Mouse (Mus musculus): ENCODE data around the gene Dock8. TPM values are rescaled to one million over a fixed set of nuclear protein-coding genes. Genes with fewer than 3 reads are reported as not detected.

The Dock8 gene
- total and polyA plus RNA-seq, 3 experiments, result 16.1 to 30.1 TPM; not detected in 1

DNA sequence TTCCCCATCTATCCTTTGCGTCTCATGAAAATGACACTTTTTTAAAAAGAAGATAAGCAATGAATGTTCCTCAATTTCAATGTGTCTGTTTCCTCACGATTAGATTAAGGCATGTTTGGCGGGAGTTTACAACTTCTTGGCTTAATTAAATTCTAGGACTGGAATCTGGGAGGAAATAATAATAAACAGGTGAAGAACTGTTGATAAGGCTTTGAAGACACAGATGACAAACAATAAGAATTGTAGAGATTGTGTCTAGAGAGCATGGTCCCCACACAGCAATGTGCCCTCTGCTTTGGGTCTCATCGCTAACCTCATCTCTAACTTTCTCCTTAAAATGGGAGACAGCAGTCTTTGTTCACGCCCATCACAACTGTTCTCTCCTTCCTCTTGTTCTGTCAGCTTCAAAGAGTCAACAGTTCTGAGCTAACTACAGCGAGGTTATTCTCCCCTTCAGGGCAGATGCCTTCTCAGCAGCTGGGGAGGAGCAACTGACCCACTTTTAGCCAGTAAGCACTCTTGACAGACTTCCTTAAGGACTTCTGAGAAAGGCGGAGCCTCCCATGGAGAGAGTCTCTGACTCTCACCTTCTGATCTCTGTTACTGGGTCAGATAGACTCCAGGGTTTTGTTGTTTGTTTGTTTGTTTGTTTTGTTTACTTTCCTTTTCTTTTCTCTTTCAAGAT is 9.1 kb upstream of the Dock8 start (continued):
- TF ChIP-seq MAFK (IDR thresholded peaks at IDR 0.05; ENCODE audit: borderline replicate concordance, low read depth, low read length), result peak; percentile 82; the same call in 1 of the 2 replicates
- peak; percentile 97 for TF ChIP-seq ETS1 (IDR thresholded peaks at IDR 0.05; ENCODE audit: low read depth, low read length)
- peak; percentile 93 for TF ChIP-seq SIN3A (IDR thresholded peaks at IDR 0.05; ENCODE audit: low read length)
- TF ChIP-seq TAL1 (IDR thresholded peaks at IDR 0.05; ENCODE audit: low read length), result peak; percentile 97

DNA sequence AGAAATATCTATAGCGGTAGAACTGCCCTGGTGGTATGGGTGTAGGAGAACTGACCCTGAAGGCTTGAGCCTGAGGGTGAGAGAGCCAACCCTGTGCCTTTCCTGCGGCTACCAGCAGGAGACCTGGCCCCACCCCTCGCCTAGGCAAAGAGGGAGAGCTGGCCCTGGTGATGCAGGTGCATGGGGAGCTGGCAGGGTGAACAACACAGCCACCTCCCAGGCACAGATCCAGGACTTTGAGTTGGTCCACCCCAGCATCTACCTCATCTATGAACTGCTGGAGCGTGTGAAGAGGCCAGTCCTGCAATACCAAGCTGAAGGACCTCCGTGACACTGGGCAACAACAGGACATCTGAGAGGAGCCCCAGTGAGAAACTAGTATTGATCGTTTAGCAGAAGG is 5.8 kb upstream of the Dock8 start:
- no peak overlapping the region for H3K4me3 ChIP-seq (ENCODE audit: control insufficient read depth in 1 of 2, insufficient read depth in 1 of 2, low read depth in 2 of 2, low read length in 2 of 2)
- no peaks in the 10 kb centered on the region for H3K79me2 ChIP-seq (ENCODE audit: control insufficient read depth, insufficient read depth, low read length, poor library complexity)
- no peak for TF ChIP-seq ZKSCAN1 (IDR thresholded peaks at IDR 0.05; ENCODE audit: low read depth, low read length)
- TF ChIP-seq NELFE (IDR thresholded peaks at IDR 0.05; ENCODE audit: low read depth, low read length), result no peak
- no peak for TF ChIP-seq BHLHE40 (IDR thresholded peaks at IDR 0.05; ENCODE audit: borderline replicate concordance, low read depth, low read length)
- TF ChIP-seq POLR2AphosphoS2 (IDR thresholded peaks at IDR 0.05; ENCODE audit: low read length), result no peak
- no peak for TF ChIP-seq SIN3A (IDR thresholded peaks at IDR 0.05; ENCODE audit: low read length)
- no peak for TF ChIP-seq USF1 (IDR thresholded peaks at IDR 0.05; ENCODE audit: low read depth, low read length)
- no peak for TF ChIP-seq CTCF (IDR thresholded peaks at IDR 0.05 in 2 of 3, conservative IDR thresholded peaks at IDR 0.05 in 1 of 3; ENCODE audit: control insufficient read depth in 1 of 3, insufficient read depth in 1 of 3, low read depth in 2 of 3, low read length in 3 of 3, poor library complexity in 1 of 3, severe bottlenecking in 1 of 3)
- no peak for TF ChIP-seq MAFK (IDR thresholded peaks at IDR 0.05; ENCODE audit: borderline replicate concordance, low read depth, low read length)
- TF ChIP-seq ZNF384 (IDR thresholded peaks at IDR 0.05; ENCODE audit: low read depth, low read length), result no peak
- no peak for TF ChIP-seq MYB (IDR thresholded peaks at IDR 0.05; ENCODE audit: low read depth, low read length)
- no peak overlapping the region for H3K27ac ChIP-seq (ENCODE audit: control insufficient read depth, low read depth, low read length)
- H3K4me1 ChIP-seq (ENCODE audit: control insufficient read depth in 1 of 2, insufficient read depth in 2 of 2, low read length in 2 of 2), result peaks cover 23 to 27% of the 10 kb centered on the region in 2 experiments
- no peak for DNase-seq (ENCODE audit: low read depth, low spot score)
- no peaks in the 10 kb centered on the region for H3K27me3 ChIP-seq (ENCODE audit: control insufficient read depth in 1 of 2, insufficient read depth in 2 of 2, low read length in 2 of 2)
- no peak overlapping the region for H3K9ac ChIP-seq (ENCODE audit: control insufficient read depth, low read depth, low read length, poor library complexity, severe bottlenecking)
- peaks cover 0 to 28% of the 10 kb centered on the region in 2 experiments; a peak in 2 of 4 replicates for H3K36me3 ChIP-seq (ENCODE audit: control insufficient read depth in 1 of 2, insufficient read depth in 2 of 2, low read length in 2 of 2)
- H3K9me3 ChIP-seq (replicated peaks; ENCODE audit: insufficient read depth, low read length), result no peaks in the 10 kb centered on the region

DNA sequence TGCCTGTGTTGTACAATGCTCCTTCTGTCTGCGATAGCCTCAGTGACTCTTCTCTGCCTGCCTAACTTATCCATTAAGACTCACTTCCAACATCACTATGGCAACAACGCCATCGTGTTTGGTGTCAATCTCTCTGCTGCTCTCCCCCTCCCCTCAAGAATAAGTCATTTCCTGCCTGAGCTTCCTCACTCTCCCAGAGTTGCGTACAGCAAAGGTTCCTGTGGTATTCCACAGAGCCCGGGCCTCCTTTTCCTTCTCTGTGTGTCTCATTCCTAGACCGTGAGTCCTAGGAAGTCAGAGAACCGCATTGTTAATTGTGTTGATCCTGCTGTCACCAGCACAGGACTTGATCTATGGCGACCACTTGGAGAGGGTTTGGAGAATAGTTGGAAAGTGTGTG is 4.4 kb upstream of the Dock8 start:
- Histone ChIP-seq H3K4me1 (ENCODE audit: control insufficient read depth in 1 of 2, insufficient read depth in 2 of 2, low read length in 2 of 2) (peaks cover 23 to 29% of the 10 kb centered on the region in 2 experiments), H3K4me3 (ENCODE audit: control insufficient read depth in 1 of 2, insufficient read depth in 1 of 2, low read depth in 2 of 2, low read length in 2 of 2) (no peak overlapping the region), H3K27ac (ENCODE audit: control insufficient read depth, low read depth, low read length) (no peak overlapping the region), H3K9me3 (replicated peaks; ENCODE audit: insufficient read depth, low read length) (no peaks in the 10 kb centered on the region), H3K27me3 (ENCODE audit: control insufficient read depth in 1 of 2, insufficient read depth in 2 of 2, low read length in 2 of 2) (no peaks in the 10 kb centered on the region), H3K36me3 (ENCODE audit: control insufficient read depth in 1 of 2, insufficient read depth in 2 of 2, low read length in 2 of 2) (peaks cover 0 to 31% of the 10 kb centered on the region in 2 experiments; a peak in 2 of 4 replicates), H3K9ac (ENCODE audit: control insufficient read depth, low read depth, low read length, poor library complexity, severe bottlenecking) (no peak overlapping the region), H3K79me2 (ENCODE audit: control insufficient read depth, insufficient read depth, low read length, poor library complexity) (peaks cover 4% of the 10 kb centered on the region; the same call in 1 of the 2 replicates)
- TF ChIP-seq MXI1 (IDR thresholded peaks at IDR 0.05; ENCODE audit: low read depth, low read length) (no peak), USF1 (IDR thresholded peaks at IDR 0.05; ENCODE audit: low read depth, low read length) (no peak), ZKSCAN1 (IDR thresholded peaks at IDR 0.05; ENCODE audit: low read depth, low read length) (no peak), KAT2A (conservative IDR thresholded peaks at IDR 0.05; ENCODE audit: low read depth, low read length) (no peak), MAZ (IDR thresholded peaks at IDR 0.05; ENCODE audit: low read depth, low read length) (no peak), POLR2AphosphoS2 (IDR thresholded peaks at IDR 0.05; ENCODE audit: low read length) (no peak), MEF2A (IDR thresholded peaks at IDR 0.05; ENCODE audit: extremely low read depth, insufficient replicate concordance, low read depth, low read length, poor library complexity, severe bottlenecking) (no peak), CHD2 (IDR thresholded peaks at IDR 0.05; ENCODE audit: low read length) (no peak)
- no peak for DNase-seq (ENCODE audit: low read depth, low spot score)

Measured in MEL (cell line).